Mouse (Mus musculus) neural tube, embryonic 12.5 days (tissue): Measurements from ENCODE around the gene Katnb1. TPM values are rescaled to one million over a fixed set of nuclear protein-coding genes. Genes with fewer than 3 reads are reported as not detected.
A peak's percentile ranks its signal among the peaks of the same experiment; 100 is the strongest.

ENCODE experiments used
- ATAC-seq: fragments of 200-750 bp; cut with Nextera tagmentation; 2 replicates; pipeline ENCODE4 v1.8.0; 2017; ENCODE audit warnings: low read depth, mild to moderate bottlenecking, moderate TSS enrichment, moderate library complexity; ENCODE audit not compliant: low FRiP score
- H3K27ac ChIP-seq: fragments of 300-500 bp; sonication (generic); 2 replicates; pipeline ENCODE4 v1.5.1; 2016
- H3K27me3 ChIP-seq: fragments of 300-500 bp; sonication (generic); replicated peaks from 2 replicates; pipeline ENCODE4 v1.6.1; 2016; ENCODE audit warnings: mild to moderate bottlenecking
- H3K36me3 ChIP-seq: fragments of 300-500 bp; sonication (generic); 2 replicates; pipeline ENCODE4 v1.6.1; 2016; ENCODE audit warnings: mild to moderate bottlenecking
- H3K4me1 ChIP-seq: fragments of 300-500 bp; sonication (generic); 2 replicates; pipeline ENCODE4 v1.6.1; 2016
- H3K4me2 ChIP-seq: fragments of 300-500 bp; sonication (generic); replicated peaks from 2 replicates; pipeline ENCODE4 v1.6.1; 2016; ENCODE audit warnings: mild to moderate bottlenecking
- H3K4me3 ChIP-seq: fragments of 300-500 bp; sonication (generic); 2 replicates; pipeline ENCODE4 v1.5.1; 2016
- H3K9ac ChIP-seq: fragments of 300-500 bp; sonication (generic); 2 replicates; pipeline ENCODE4 v1.6.1; 2016; ENCODE audit warnings: mild to moderate bottlenecking
- H3K9me3 ChIP-seq: fragments of 300-500 bp; sonication (generic); 2 replicates; pipeline ENCODE4 v1.6.1; 2016; ENCODE audit warnings: mild to moderate bottlenecking
- WGBS: fragments of 180-500 bp; shearing (Covaris S2); methylation state at CpG from one replicate; pipeline ENCODE4 v1.1.7; 2016; 5-methylcytosine and 5-hydroxymethylcytosine counted together
- polyA plus RNA-seq: library from polyadenylated mRNA; unstranded; fragments of >200 nt; fragmentation: Nextera tagmentation; extraction: Ambion mirVana; gene quantifications from 2 replicates; pipeline ENCODE4 v1.2.1, GENCODE M21; 2016

The Katnb1 gene
- polyA plus RNA-seq, 1 experiment from 2014 or later, result 38.7 TPM

GRCm38 (mm10) chr8:95131983-95132382, 51.0 kb downstream of the Katnb1 start:
- H3K4me1 ChIP-seq, result peaks cover 3% of the 10 kb centered on the region; the same call in 1 of the 2 replicates
- no peak for ATAC-seq
- no peaks in the 10 kb centered on the region for H3K36me3 ChIP-seq
- no peak overlapping the region for H3K4me3 ChIP-seq
- H3K4me2 ChIP-seq, result no peak overlapping the region
- H3K27ac ChIP-seq, result no peak overlapping the region
- H3K9me3 ChIP-seq, result no peaks in the 10 kb centered on the region
- 85% methylated on average over 5 of the region's 5 CpGs for WGBS
- H3K27me3 ChIP-seq, result peaks cover 10% of the 10 kb centered on the region
- H3K9ac ChIP-seq, result no peak overlapping the region

GRCm38 (mm10) chr8:95134186-95134585, 53.2 kb downstream of the Katnb1 start:
- no peak for ATAC-seq
- WGBS, result 91% methylated on average over 2 of the region's 2 CpGs

GRCm38 (mm10) chr8:95135242-95135641, 54.3 kb downstream of the Katnb1 start:
- H3K4me1 ChIP-seq, result peaks cover 15% of the 10 kb centered on the region
- 49% methylated on average over 3 of the region's 3 CpGs for WGBS
- no peak for ATAC-seq
- H3K4me2 ChIP-seq, result no peak overlapping the region
- H3K36me3 ChIP-seq, result no peaks in the 10 kb centered on the region
- H3K9ac ChIP-seq, result no peak overlapping the region
- H3K27ac ChIP-seq, result no peak overlapping the region
- H3K27me3 ChIP-seq, result peaks cover 27% of the 10 kb centered on the region
- no peak overlapping the region for H3K4me3 ChIP-seq
- no peaks in the 10 kb centered on the region for H3K9me3 ChIP-seq

More at GRCm38 (mm10) chr8:95134186-95134585, 53.2 kb downstream of the Katnb1 start:
- Histone ChIP-seq H3K4me2 (no peak overlapping the region), H3K27ac (no peak overlapping the region), H3K4me1 (peaks cover 15% of the 10 kb centered on the region), H3K36me3 (no peaks in the 10 kb centered on the region), H3K27me3 (peaks cover 27% of the 10 kb centered on the region), H3K4me3 (no peak overlapping the region), H3K9me3 (no peaks in the 10 kb centered on the region), H3K9ac (no peak overlapping the region)

- Histone ChIP-seq H3K9me3 (no peaks in the 10 kb centered on the region), H3K9ac (no peak overlapping the region), H3K27ac (no peak overlapping the region), H3K27me3 (peaks cover 32% of the 10 kb centered on the region), H3K4me2 (no peak overlapping the region), H3K4me3 (no peak overlapping the region), H3K36me3 (no peaks in the 10 kb centered on the region), H3K4me1 (peaks cover 16% of the 10 kb centered on the region)
- no peak for ATAC-seq
- 77% methylated on average over 3 of the region's 3 CpGs for WGBS
Measured at GRCm38 (mm10) chr8:95136218-95136617, 55.2 kb downstream of the Katnb1 start.

GRCm38 (mm10) chr8:95137201-95137600, 56.2 kb downstream of the Katnb1 start:
- H3K4me3 ChIP-seq, result no peak overlapping the region
- H3K9ac ChIP-seq, result no peak overlapping the region
- 20% methylated on average over 12 of the region's 12 CpGs for WGBS

GRCm38 (mm10) chr8:95137641-95138098, 56.7 kb downstream of the Katnb1 start:
- H3K36me3 ChIP-seq, result no peaks in the 10 kb centered on the region
- peaks cover 32% of the 10 kb centered on the region for H3K27me3 ChIP-seq
- 1% methylated on average over 28 of the region's 28 CpGs for WGBS
- ATAC-seq, result no peak
- H3K9me3 ChIP-seq, result no peaks in the 10 kb centered on the region
- peak overlapping the region; percentile 49 for H3K4me2 ChIP-seq
- no peak overlapping the region for H3K4me3 ChIP-seq
- no peak overlapping the region for H3K9ac ChIP-seq
- H3K27ac ChIP-seq, result no peak overlapping the region
- H3K4me1 ChIP-seq, result peaks cover 29% of the 10 kb centered on the region

More at GRCm38 (mm10) chr8:95137201-95137600, 56.2 kb downstream of the Katnb1 start:
- Histone ChIP-seq H3K9me3 (no peaks in the 10 kb centered on the region), H3K27ac (no peak overlapping the region), H3K4me1 (peaks cover 26% of the 10 kb centered on the region), H3K36me3 (no peaks in the 10 kb centered on the region), H3K27me3 (peaks cover 32% of the 10 kb centered on the region), H3K4me2 (peak overlapping the region; percentile 49)
- ATAC-seq, result no peak

DNA sequence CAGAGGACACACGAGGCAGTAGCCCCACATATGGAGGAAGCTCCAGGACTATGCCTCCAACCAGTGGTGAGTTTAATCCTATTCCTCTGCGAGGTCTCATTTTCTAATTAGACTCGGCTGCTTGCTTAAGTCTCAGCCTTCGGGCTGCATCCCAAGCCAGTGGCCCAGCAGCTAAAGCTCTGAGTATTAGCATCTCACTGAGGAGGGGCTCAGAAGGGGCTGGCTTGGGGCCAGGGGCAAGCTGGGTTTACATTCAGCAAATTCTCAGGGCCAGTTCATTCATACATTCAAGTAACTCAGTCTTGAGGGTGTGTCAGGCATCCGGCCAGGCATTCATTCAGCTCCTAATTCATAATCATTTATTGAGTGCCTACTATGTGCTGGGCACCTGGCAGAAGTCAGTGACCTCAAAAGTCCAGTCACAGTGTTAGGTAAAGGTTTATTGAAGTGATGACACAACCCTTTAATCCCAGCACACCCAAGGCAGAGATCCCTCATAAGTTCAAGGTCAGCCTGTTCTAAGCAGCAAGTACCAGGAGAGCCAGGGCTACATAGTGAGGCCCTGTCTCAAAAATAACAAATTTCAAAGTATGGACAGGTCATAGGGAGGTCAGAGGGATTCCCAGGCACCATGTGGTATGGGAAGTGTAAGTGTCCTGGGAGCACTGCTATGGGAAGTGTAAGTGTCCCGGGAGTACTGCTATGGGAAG, 57.5 kb downstream of the Katnb1 start:
- no peaks in the 10 kb centered on the region for H3K9me3 ChIP-seq
- no peak overlapping the region for H3K4me3 ChIP-seq
- peaks cover 37% of the 10 kb centered on the region for H3K4me1 ChIP-seq
- no peak overlapping the region for H3K27ac ChIP-seq
- 26% methylated on average over 6 of the region's 6 CpGs for WGBS
- ATAC-seq, result no peak
- H3K36me3 ChIP-seq, result no peaks in the 10 kb centered on the region
- H3K4me2 ChIP-seq, result peak overlapping the region; percentile 49
- peaks cover 32% of the 10 kb centered on the region for H3K27me3 ChIP-seq
- H3K9ac ChIP-seq, result no peak overlapping the region

- ATAC-seq, result no peak
- Histone ChIP-seq H3K4me3 (no peak overlapping the region), H3K4me2 (no peak overlapping the region), H3K4me1 (peaks cover 40% of the 10 kb centered on the region), H3K9ac (no peak overlapping the region), H3K27ac (no peak overlapping the region), H3K36me3 (no peaks in the 10 kb centered on the region), H3K9me3 (no peaks in the 10 kb centered on the region), H3K27me3 (peaks cover 32% of the 10 kb centered on the region)
- WGBS, result 77% methylated on average over 1 of the region's 1 CpGs
Measured at GRCm38 (mm10) chr8:95139051-95139365, 58.0 kb downstream of the Katnb1 start.

- ATAC-seq, result no peak
Measured at GRCm38 (mm10) chr8:95140555-95140954, 59.6 kb downstream of the Katnb1 start.

DNA sequence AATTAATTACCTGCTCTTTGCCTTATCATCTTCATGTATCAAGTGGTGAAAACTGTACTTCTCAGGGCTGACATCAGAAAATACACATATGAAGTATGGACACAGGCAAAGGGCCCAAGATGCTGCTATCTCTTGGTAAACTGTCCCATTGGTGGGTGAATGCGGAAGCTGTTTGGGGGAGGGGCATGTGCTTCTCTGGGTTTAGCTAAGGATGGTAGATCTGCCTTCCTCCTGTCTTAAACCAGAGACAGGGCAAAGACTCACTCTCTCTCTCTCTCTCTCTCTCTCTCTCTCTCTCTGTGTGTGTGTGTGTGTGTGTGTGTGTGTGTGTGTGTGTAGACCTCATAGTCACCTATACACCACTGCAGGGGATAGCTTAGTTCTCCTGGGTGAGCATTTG, 60.0 kb downstream of the Katnb1 start:
- Histone ChIP-seq H3K9ac (no peak overlapping the region), H3K36me3 (no peaks in the 10 kb centered on the region), H3K4me3 (no peak overlapping the region), H3K27me3 (peaks cover 32% of the 10 kb centered on the region), H3K9me3 (no peaks in the 10 kb centered on the region), H3K4me2 (peak overlapping the region; percentile 90), H3K4me1 (peaks cover 40% of the 10 kb centered on the region), H3K27ac (no peak overlapping the region)
- 82% methylated on average over 1 of the region's 1 CpGs for WGBS
- no peak for ATAC-seq

More at GRCm38 (mm10) chr8:95140555-95140954, 59.6 kb downstream of the Katnb1 start:
- Histone ChIP-seq H3K9me3 (no peaks in the 10 kb centered on the region), H3K9ac (no peak overlapping the region), H3K36me3 (no peaks in the 10 kb centered on the region), H3K27me3 (peaks cover 32% of the 10 kb centered on the region), H3K4me3 (no peak overlapping the region), H3K4me2 (0 out of 2 replicates have a peak overlapping the region, but pooled peaks have one; percentile 1), H3K27ac (no peak overlapping the region), H3K4me1 (peaks cover 40% of the 10 kb centered on the region)
- WGBS, result 76% methylated on average over 5 of the region's 5 CpGs

DNA sequence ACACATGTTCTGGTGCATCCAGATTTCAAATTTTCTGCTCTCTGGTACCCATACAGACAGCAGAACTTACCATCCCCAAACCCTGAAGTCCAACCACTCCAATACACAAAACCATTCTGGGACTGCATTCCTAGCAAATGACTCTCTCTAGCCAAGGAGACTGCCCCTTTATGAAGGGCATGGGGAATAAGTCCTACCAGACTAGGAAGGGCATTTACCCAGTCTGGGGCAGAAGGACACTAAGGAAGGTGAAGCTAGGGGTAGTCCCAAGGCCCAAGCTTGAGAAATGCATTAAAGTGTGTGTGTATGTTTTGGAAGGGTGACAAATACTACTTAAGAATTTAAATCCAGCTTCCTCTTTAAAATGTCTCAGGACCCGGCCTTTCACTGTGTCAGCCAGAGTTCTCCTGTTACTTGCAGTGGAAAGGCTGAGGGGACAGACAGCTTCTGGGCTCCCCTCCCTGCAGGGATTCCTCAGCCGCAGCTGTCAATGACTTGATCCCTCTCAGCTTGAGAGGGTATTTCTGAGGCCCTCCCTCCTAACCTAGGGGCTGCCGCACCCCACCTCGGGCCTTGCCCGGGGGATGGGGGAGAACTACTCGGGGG, 60.6 kb downstream of the Katnb1 start:
- Histone ChIP-seq H3K4me2 (peak overlapping the region; percentile 90), H3K4me3 (peak overlapping the region; percentile 66), H3K4me1 (peaks cover 40% of the 10 kb centered on the region), H3K27me3 (peaks cover 27% of the 10 kb centered on the region), H3K36me3 (no peaks in the 10 kb centered on the region), H3K27ac (no peak overlapping the region), H3K9ac (peak overlapping the region; percentile 80), H3K9me3 (no peaks in the 10 kb centered on the region)
- ATAC-seq, result no peak
- WGBS, result 4% methylated on average over 6 of the region's 6 CpGs

GRCm38 (mm10) chr8:95142075-95142831, 61.3 kb downstream of the Katnb1 start:
- Histone ChIP-seq H3K27me3 (peaks cover 20% of the 10 kb centered on the region), H3K36me3 (no peaks in the 10 kb centered on the region), H3K4me3 (peak overlapping the region; percentile 66), H3K4me1 (peaks cover 39% of the 10 kb centered on the region), H3K4me2 (peak overlapping the region; percentile 90), H3K9me3 (no peaks in the 10 kb centered on the region), H3K27ac (0 out of 2 replicates have a peak overlapping the region, but pooled peaks have one; percentile 37), H3K9ac (peak overlapping the region; percentile 80)
- peak; percentile 79 for ATAC-seq
- under 1% methylated on average over 66 of the region's 66 CpGs for WGBS
